Mouse (Mus musculus) heart, embryonic 13.5 days (tissue): ENCODE results near the gene Ccdc155. TPM values are rescaled to one million over a fixed set of nuclear protein-coding genes. Genes with fewer than 3 reads are reported as not detected.
"Not testable (repeated sequence)": the region's sequence is repeated elsewhere in the genome, so short reads cannot be mapped to it uniquely, and the experiment has no call there.

Experiments
- ATAC-seq: fragments of 200-750 bp; cut with Nextera tagmentation; 2 replicates; pipeline ENCODE4 v1.8.0; 2017; ENCODE audit warnings: moderate TSS enrichment; ENCODE audit not compliant: insufficient number of reproducible peaks, low FRiP score, low TSS enrichment; ENCODE audit errors: extremely low read depth
- H3K27ac ChIP-seq: fragments of 300-500 bp; sonication (generic); replicated peaks from 2 replicates; pipeline ENCODE4 v1.5.1; 2015; ENCODE audit warnings: moderate library complexity, mild to moderate bottlenecking, inconsistent platforms
- H3K27me3 ChIP-seq: fragments of 300-500 bp; sonication (generic); replicated peaks from 2 replicates; pipeline ENCODE4 v1.6.1; 2015; ENCODE audit warnings: mild to moderate bottlenecking, inconsistent platforms
- H3K36me3 ChIP-seq: fragments of 300-500 bp; sonication (generic); 2 replicates; pipeline ENCODE4 v1.6.1; 2015; ENCODE audit warnings: mild to moderate bottlenecking, inconsistent platforms
- H3K4me1 ChIP-seq: fragments of 300-500 bp; sonication (generic); 2 replicates; pipeline ENCODE4 v1.6.1; 2015; ENCODE audit warnings: inconsistent platforms
- H3K4me2 ChIP-seq: fragments of 300-500 bp; sonication (generic); 2 replicates; pipeline ENCODE4 v1.6.1; 2015; ENCODE audit warnings: inconsistent platforms, mild to moderate bottlenecking, moderate library complexity
- H3K4me3 ChIP-seq: fragments of 300-500 bp; sonication (generic); 2 replicates; pipeline ENCODE4 v1.5.1; 2015; ENCODE audit warnings: moderate library complexity, mild to moderate bottlenecking, inconsistent platforms
- H3K9ac ChIP-seq: fragments of 300-500 bp; sonication (generic); 2 replicates; pipeline ENCODE4 v1.6.1; 2015; ENCODE audit warnings: inconsistent platforms, mild to moderate bottlenecking, moderate library complexity
- H3K9me3 ChIP-seq: fragments of 300-500 bp; sonication (generic); 2 replicates; pipeline ENCODE4 v1.6.1; 2016; ENCODE audit warnings: inconsistent platforms
- WGBS: fragments of 180-500 bp; shearing (Covaris S2); methylation state at CpG from one replicate; pipeline ENCODE4 v1.1.7; 2015; ENCODE audit warnings: mixed read lengths; 5-methylcytosine and 5-hydroxymethylcytosine counted together
- polyA plus RNA-seq: library from polyadenylated mRNA; unstranded; fragments of >200 nt; fragmentation: Nextera tagmentation; extraction: Ambion mirVana; gene quantifications from 2 replicates; pipeline ENCODE4 v1.2.1, GENCODE M21; 2015

The Ccdc155 gene
- polyA plus RNA-seq, 1 experiment from 2014 or later = 0.51 TPM

DNA sequence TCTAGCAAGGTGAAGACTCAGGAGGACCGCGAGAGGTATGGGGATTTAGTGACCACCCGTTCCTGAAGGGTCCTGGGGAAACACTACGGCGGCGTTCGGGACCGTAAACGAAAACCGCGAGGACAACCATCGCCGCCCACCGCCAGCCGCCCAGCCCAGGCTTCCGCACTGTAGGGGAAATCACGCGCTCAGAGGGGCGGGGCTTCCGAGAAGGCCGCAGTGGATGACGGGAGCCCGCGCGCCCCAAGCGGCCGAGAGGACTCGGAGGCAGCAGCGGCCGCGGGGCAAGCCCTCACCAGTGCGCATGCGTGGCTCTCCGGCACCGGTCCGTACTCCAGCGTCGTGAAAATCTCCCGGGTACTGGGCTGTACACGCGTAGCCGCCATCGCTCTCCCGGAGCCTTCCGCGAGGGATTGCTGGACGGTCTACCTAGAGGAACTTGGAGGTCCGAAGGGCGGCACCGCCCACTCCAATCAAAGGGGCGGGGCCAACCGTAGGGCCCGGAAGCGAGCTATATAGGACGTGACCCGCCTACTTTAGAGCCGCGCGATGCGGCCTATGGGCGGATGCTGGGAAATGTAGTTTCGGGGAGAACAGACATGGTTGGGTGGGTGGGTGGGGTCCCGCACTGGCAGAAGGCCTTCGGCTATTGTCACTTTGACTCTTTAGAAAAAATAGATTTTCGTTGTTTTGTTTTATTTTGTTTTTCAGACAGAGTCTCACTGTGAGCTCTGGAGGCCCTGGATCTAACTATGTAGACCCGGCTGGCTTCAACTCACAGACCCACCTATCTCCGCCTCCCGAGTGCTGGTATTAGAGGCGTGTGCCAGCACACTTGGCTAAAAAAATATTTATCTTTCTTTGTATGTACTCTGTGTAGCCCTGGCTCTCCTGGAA, 50.3 kb downstream of the Ccdc155 start, which contains the start of the genes Pih1d1 and Aldh16a1:
Gene Pih1d1, plus strand, starts transcription at position 208 of the 897 bp plus-strand sequence.
Gene Aldh16a1, minus strand, starts transcription at position 489 of the 897 bp plus-strand sequence.
- Histone ChIP-seq H3K9ac (peak within 1 kb of the TSS; percentile 95), H3K4me3 (peak within 1 kb of the TSS; percentile 70), H3K27ac (peak within 1 kb of the TSS; percentile 95), H3K9me3 (no peaks in the 10 kb centered on the region), H3K27me3 (no peaks in the 10 kb centered on the region), H3K4me2 (peak within 1 kb of the TSS; percentile 77), H3K36me3 (peaks cover 31% of the 10 kb centered on the region), H3K4me1 (peaks cover 21% of the 10 kb centered on the region)
- 4% methylated on average over 69 of the region's 69 CpGs for WGBS
- peak; percentile 89 for ATAC-seq

GRCm38 (mm10) chr7:45153586-45153985, 51.1 kb downstream of the Ccdc155 start:
- Histone ChIP-seq H3K36me3 (peaks cover 24% of the 10 kb centered on the region), H3K4me1 (peaks cover 21% of the 10 kb centered on the region), H3K27ac (peak overlapping the region; percentile 95), H3K4me3 (peak overlapping the region; percentile 70), H3K27me3 (no peaks in the 10 kb centered on the region), H3K9me3 (no peaks in the 10 kb centered on the region), H3K9ac (peak overlapping the region; percentile 95), H3K4me2 (peak overlapping the region; percentile 77)
- 1% methylated on average over 5 of the region's 5 CpGs for WGBS
- no peak for ATAC-seq

DNA sequence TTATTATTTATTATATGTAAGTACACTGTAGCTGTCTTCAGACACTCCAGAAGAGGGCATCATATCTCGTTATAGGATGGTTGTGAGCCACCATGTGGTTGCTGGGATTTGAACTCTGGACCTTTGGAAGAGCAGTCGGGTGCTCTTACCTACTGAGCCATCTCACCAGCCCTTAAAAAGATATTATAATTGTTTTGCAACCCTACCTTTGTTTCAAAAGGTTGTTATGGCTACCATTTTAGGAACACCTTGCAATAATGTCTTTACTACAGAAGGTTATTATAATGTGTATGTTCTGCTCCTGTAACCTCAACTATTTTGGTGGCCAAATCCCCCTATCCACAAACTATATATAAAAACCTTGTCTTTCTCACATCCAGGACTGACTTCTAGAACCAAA, 51.6 kb downstream of the Ccdc155 start:
- H3K9ac ChIP-seq = peak overlapping the region; percentile 95; the same call in 1 of the 2 replicates
- H3K4me1 ChIP-seq = peaks cover 24% of the 10 kb centered on the region
- H3K4me3 ChIP-seq = peak overlapping the region; percentile 70; the same call in 1 of the 2 replicates
- not testable (repeated sequence) for H3K9me3 ChIP-seq, ATAC-seq, H3K27me3 ChIP-seq, H3K27ac ChIP-seq
- WGBS = 88% methylated on average over 2 of the region's 2 CpGs
- H3K4me2 ChIP-seq = peak overlapping the region; percentile 77
- peaks cover 21% of the 10 kb centered on the region for H3K36me3 ChIP-seq

GRCm38 (mm10) chr7:45151303-45151702, 53.4 kb downstream of the Ccdc155 start:
- Histone ChIP-seq H3K4me1 (peaks cover 24% of the 10 kb centered on the region), H3K9me3 (no peaks in the 10 kb centered on the region), H3K36me3 (peaks cover 24% of the 10 kb centered on the region), H3K27me3 (no peaks in the 10 kb centered on the region), H3K4me3 (no peak overlapping the region), H3K9ac (0 out of 2 replicates have a peak overlapping the region, but pooled peaks have one; percentile 4), H3K4me2 (no peak overlapping the region), H3K27ac (no peak overlapping the region)
- WGBS = 52% methylated on average over 11 of the region's 11 CpGs
- no peak for ATAC-seq

DNA sequence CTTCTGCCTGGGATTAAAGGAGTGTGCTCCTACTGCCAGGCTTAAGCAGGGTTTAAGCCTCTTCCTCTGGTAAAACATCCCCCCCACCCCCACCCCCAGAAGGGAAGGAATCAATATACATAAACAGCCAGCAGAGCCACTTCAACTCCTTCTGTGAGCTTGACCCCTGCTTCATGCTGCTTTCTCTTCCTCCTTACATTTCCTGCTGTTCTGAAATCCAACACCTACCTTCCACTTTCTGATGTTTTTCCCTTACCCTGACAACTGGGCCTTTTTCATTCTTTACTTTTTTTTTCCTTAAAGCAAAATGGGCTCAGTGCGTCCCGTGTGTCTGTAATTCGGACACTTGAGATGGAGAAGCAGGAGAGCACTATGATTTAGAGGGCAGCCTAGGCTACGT, 54.4 kb downstream of the Ccdc155 start:
- Histone ChIP-seq H3K4me3 (no peak overlapping the region), H3K4me2 (no peak overlapping the region), H3K4me1 (peaks cover 23% of the 10 kb centered on the region), H3K27me3 (no peaks in the 10 kb centered on the region), H3K27ac (no peak overlapping the region; the same call in 1 of the 2 replicates), H3K9ac (peak overlapping the region; percentile 19; the same call in 1 of the 2 replicates), H3K36me3 (peaks cover 29% of the 10 kb centered on the region), H3K9me3 (no peaks in the 10 kb centered on the region)
- ATAC-seq = no peak
- WGBS = 58% methylated on average over 4 of the region's 4 CpGs

DNA sequence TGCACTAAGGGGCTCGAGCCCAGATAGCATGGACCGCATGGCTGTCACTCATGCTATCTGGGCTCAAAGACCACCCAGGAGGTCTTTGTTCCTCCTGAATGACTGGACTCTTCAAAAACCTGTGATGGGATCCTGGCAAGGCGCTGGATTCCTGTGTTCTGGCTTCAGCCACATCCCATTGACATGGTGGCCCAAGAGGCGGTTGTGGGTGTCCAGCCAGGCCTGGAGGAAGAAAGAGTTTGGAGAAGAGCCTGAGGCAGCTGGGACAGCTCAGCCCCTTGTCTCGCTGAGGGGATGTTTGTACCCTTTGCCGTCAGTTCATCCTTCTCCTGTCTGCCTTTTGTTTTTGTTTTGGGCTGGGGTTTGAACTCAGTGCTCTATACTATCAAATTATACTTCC, 55.1 kb downstream of the Ccdc155 start:
- H3K4me3 ChIP-seq = no peak overlapping the region
- ATAC-seq = no peak
- no peaks in the 10 kb centered on the region for H3K27me3 ChIP-seq
- peaks cover 37% of the 10 kb centered on the region for H3K36me3 ChIP-seq
- peaks cover 16% of the 10 kb centered on the region for H3K4me1 ChIP-seq
- H3K9ac ChIP-seq = no peak overlapping the region
- no peak overlapping the region for H3K27ac ChIP-seq
- no peaks in the 10 kb centered on the region for H3K9me3 ChIP-seq
- no peak overlapping the region for H3K4me2 ChIP-seq
- 66% methylated on average over 6 of the region's 6 CpGs for WGBS

- H3K4me3 ChIP-seq = no peak overlapping the region
- no peak overlapping the region for H3K4me2 ChIP-seq
- no peak for ATAC-seq
- peaks cover 46% of the 10 kb centered on the region for H3K36me3 ChIP-seq
- WGBS = 40% methylated on average over 4 of the region's 4 CpGs
- no peaks in the 10 kb centered on the region for H3K9me3 ChIP-seq
- H3K27me3 ChIP-seq = no peaks in the 10 kb centered on the region
- H3K27ac ChIP-seq = peak overlapping the region; percentile 26; the same call in 1 of the 2 replicates
- peaks cover 15% of the 10 kb centered on the region for H3K4me1 ChIP-seq
- H3K9ac ChIP-seq = no peak overlapping the region
These were observed 56.1 kb downstream of the Ccdc155 start for GRCm38 (mm10) chr7:45148534-45149098.

DNA sequence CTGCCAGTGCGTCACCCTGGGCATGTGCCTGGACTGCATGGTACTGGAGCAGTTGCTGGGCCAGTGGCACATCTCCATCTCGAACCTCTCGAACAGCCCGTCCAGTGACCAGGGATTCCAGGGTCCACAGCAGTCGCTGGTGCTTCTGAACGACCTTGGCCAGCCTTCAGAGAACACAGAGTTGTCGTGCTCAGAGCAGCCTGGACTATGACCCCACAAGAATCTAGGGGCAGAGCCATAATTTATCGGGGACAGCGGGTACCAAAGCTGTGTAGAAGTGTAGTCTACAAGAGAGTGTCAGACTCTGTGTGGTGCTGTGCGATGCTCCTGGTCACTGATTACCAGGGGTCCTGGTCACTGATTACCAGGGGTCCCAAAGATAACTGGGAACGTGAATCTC, 56.8 kb downstream of the Ccdc155 start:
- H3K27me3 ChIP-seq = no peaks in the 10 kb centered on the region
- no peak overlapping the region for H3K4me2 ChIP-seq
- ATAC-seq = no peak
- WGBS = 71% methylated on average over 11 of the region's 11 CpGs
- no peaks in the 10 kb centered on the region for H3K9me3 ChIP-seq
- H3K9ac ChIP-seq = no peak overlapping the region
- no peak overlapping the region for H3K4me3 ChIP-seq
- H3K27ac ChIP-seq = peak overlapping the region; percentile 26; the same call in 1 of the 2 replicates
- H3K36me3 ChIP-seq = peaks cover 53% of the 10 kb centered on the region
- H3K4me1 ChIP-seq = peaks cover 11% of the 10 kb centered on the region

- no peaks in the 10 kb centered on the region for H3K9me3 ChIP-seq
- H3K27ac ChIP-seq = no peak overlapping the region
- H3K9ac ChIP-seq = no peak overlapping the region
- H3K36me3 ChIP-seq = peaks cover 60% of the 10 kb centered on the region
- no peak overlapping the region for H3K4me2 ChIP-seq
- no peak overlapping the region for H3K4me3 ChIP-seq
- WGBS = 88% methylated on average over 11 of the region's 11 CpGs
- no peak for ATAC-seq
- H3K4me1 ChIP-seq = peaks cover 11% of the 10 kb centered on the region
- H3K27me3 ChIP-seq = no peaks in the 10 kb centered on the region
These were observed 57.4 kb downstream of the Ccdc155 start for GRCm38 (mm10) chr7:45147267-45147666.

GRCm38 (mm10) chr7:45145460-45145859, 59.2 kb downstream of the Ccdc155 start:
- H3K27me3 ChIP-seq = no peaks in the 10 kb centered on the region
- H3K4me3 ChIP-seq = no peak overlapping the region
- no peaks in the 10 kb centered on the region for H3K9me3 ChIP-seq
- H3K36me3 ChIP-seq = peaks cover 66% of the 10 kb centered on the region
- 89% methylated on average over 8 of the region's 8 CpGs for WGBS
- no peak for ATAC-seq
- no peak overlapping the region for H3K4me2 ChIP-seq
- peaks cover 6% of the 10 kb centered on the region; the same call in 1 of the 2 replicates for H3K4me1 ChIP-seq
- H3K9ac ChIP-seq = no peak overlapping the region
- no peak overlapping the region for H3K27ac ChIP-seq

- H3K9ac ChIP-seq = no peak overlapping the region
- no peak overlapping the region for H3K4me2 ChIP-seq
- peaks cover 9% of the 10 kb centered on the region for H3K4me1 ChIP-seq
- H3K36me3 ChIP-seq = peaks cover 66% of the 10 kb centered on the region
- ATAC-seq = no peak
- no peaks in the 10 kb centered on the region for H3K9me3 ChIP-seq
- H3K27ac ChIP-seq = no peak overlapping the region
- H3K27me3 ChIP-seq = no peaks in the 10 kb centered on the region
- no peak overlapping the region for H3K4me3 ChIP-seq
- 79% methylated on average over 13 of the region's 13 CpGs for WGBS
These were observed 60.1 kb downstream of the Ccdc155 start for GRCm38 (mm10) chr7:45144368-45145174.
